Mouse (Mus musculus): ENCODE measurements around the gene Cnnm4. TPM values are rescaled to one million over a fixed set of nuclear protein-coding genes. Genes with fewer than 3 reads are reported as not detected.

The Cnnm4 gene
- polyA plus RNA-seq, 1 experiment from 2014 or later: 16.0 TPM

DNA sequence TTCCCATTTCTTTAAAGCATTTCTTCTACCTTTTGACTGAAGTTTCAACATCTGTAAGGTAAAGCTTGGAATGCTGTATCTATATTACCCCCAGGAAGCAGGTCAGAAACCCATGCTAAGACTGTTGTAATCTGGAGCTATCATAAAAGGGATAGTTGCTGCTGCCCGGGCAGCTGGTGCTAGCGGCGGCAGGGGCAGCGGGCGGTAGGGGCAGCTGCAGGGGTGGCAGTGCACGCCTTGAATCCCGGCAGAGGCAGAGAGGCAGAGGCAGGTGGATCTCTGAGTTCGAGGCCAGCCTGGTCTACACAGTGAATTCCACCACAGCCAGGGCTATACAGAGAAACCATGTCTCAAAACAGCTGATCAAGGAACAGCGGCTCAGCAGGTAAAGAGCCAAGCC is 71.5 kb downstream of the Cnnm4 start:
- DNase-seq (ENCODE audit: low spot score) (no peak), ATAC-seq (ENCODE audit: insufficient number of reproducible peaks, low FRiP score, low TSS enrichment, low read depth) (no peak)
- no peak overlapping the region for H3K4me3 ChIP-seq (ENCODE audit: low read depth, low read length)
- H3K4me2 ChIP-seq (ENCODE audit: low read depth, severe bottlenecking): no peak overlapping the region
- no peaks in the 10 kb centered on the region for H3K9me3 ChIP-seq (ENCODE audit: control insufficient read depth, low read length)
- peaks cover 9% of the 10 kb centered on the region; the same call in 1 of the 2 replicates for H3K4me1 ChIP-seq (ENCODE audit: control insufficient read depth, insufficient read depth, low read length)
- no peak overlapping the region for H3K27ac ChIP-seq (replicated peaks; ENCODE audit: low read depth, low read length)
- H3K27me3 ChIP-seq (ENCODE audit: control insufficient read depth, insufficient read depth, low read length): no peaks in the 10 kb centered on the region
- 90% methylated on average over 9 of the region's 9 CpGs for WGBS
- H3K36me3 ChIP-seq (ENCODE audit: control insufficient read depth, insufficient read depth, low read length): peaks cover 11% of the 10 kb centered on the region; the same call in 1 of the 2 replicates
- H3K9ac ChIP-seq (ENCODE audit: low read length): no peak overlapping the region

DNA sequence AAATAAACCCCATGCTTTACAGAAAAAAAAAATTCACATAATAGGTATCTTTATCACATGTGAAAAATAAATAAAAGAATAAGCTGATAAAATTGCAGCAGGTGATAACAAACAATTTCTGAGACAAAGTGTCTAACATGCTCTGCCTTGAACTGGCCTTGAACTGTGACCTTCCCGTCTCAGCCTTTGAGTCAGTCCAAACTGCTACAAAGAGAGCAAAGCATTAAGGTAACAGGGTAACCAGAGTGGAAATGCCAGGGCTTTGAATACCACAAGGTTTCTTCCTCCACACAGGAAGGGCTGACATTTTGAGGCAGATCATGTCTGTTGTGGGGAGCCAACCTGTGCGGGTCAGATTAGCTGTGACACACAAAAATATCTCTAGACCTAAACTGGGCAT is 74.0 kb downstream of the Cnnm4 start:
- H3K4me1 ChIP-seq (ENCODE audit: control insufficient read depth, insufficient read depth, low read length): peaks cover 28% of the 10 kb centered on the region
- H3K4me2 ChIP-seq (ENCODE audit: low read depth, severe bottlenecking): no peak overlapping the region
- ATAC-seq (ENCODE audit: insufficient number of reproducible peaks, low FRiP score, low TSS enrichment, low read depth): no peak
- no peak overlapping the region for H3K27ac ChIP-seq (replicated peaks; ENCODE audit: low read depth, low read length)
- no peak for DNase-seq (ENCODE audit: low spot score)
- H3K36me3 ChIP-seq (ENCODE audit: control insufficient read depth, insufficient read depth, low read length): peaks cover 17% of the 10 kb centered on the region; the same call in 1 of the 2 replicates
- no peaks in the 10 kb centered on the region for H3K27me3 ChIP-seq (ENCODE audit: control insufficient read depth, insufficient read depth, low read length)
- H3K9me3 ChIP-seq (ENCODE audit: control insufficient read depth, low read length): no peaks in the 10 kb centered on the region
- H3K9ac ChIP-seq (ENCODE audit: low read length): no peak overlapping the region
- 89% methylated on average over 2 of the region's 2 CpGs for WGBS
- no peak overlapping the region for H3K4me3 ChIP-seq (ENCODE audit: low read depth, low read length)

DNA sequence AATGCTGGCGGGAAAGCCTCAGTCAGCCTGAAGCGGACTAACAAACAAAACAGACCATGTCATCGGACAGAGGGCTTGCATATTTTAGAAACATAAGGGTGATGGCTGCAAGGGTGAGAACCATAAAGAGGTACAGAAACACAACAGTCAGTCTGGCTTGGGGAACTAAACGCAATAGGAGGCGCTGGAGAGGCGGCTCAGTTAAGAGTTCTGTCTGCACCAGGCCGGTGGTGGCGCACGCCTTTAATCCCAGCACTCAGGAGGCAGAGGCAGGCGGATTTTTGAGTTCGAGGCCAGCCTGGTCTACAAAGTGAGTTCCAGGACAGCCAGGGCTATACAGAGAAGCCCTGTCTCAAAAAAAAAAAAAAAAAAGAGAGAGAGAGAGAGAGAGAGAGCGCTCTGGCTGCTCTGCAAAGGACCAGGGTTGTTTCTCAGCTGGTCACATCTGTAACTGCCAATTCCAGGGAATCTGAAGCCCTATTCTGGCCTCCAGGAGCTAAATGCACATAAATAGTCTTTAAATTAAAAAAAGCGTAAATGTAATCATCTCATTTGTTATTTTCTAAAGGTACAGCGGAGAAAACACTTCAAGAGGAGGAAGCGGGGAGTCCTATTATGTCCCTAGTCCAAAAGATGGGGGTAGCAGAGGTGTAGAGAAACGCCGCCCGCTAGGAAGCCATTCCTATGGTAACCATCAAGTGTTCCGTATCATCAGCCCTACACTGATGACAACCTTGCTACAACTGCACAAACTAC is 74.6 kb downstream of the Cnnm4 start:
- H3K9me3 ChIP-seq (ENCODE audit: control insufficient read depth, low read length): no peaks in the 10 kb centered on the region
- peaks cover 28% of the 10 kb centered on the region for H3K4me1 ChIP-seq (ENCODE audit: control insufficient read depth, insufficient read depth, low read length)
- DNase-seq (ENCODE audit: low spot score) (no peak), ATAC-seq (ENCODE audit: insufficient number of reproducible peaks, low FRiP score, low TSS enrichment, low read depth) (no peak)
- peak overlapping the region; percentile 69 for H3K4me2 ChIP-seq (ENCODE audit: low read depth, severe bottlenecking)
- H3K9ac ChIP-seq (ENCODE audit: low read length): peak overlapping the region; percentile 78; the same call in 1 of the 2 replicates
- H3K4me3 ChIP-seq (ENCODE audit: low read depth, low read length): peak overlapping the region; percentile 68
- H3K36me3 ChIP-seq (ENCODE audit: control insufficient read depth, insufficient read depth, low read length): peaks cover 20% of the 10 kb centered on the region; the same call in 1 of the 2 replicates
- H3K27ac ChIP-seq (replicated peaks; ENCODE audit: low read depth, low read length): no peak overlapping the region
- H3K27me3 ChIP-seq (ENCODE audit: control insufficient read depth, insufficient read depth, low read length): no peaks in the 10 kb centered on the region
- 77% methylated on average over 19 of the region's 19 CpGs for WGBS

DNA sequence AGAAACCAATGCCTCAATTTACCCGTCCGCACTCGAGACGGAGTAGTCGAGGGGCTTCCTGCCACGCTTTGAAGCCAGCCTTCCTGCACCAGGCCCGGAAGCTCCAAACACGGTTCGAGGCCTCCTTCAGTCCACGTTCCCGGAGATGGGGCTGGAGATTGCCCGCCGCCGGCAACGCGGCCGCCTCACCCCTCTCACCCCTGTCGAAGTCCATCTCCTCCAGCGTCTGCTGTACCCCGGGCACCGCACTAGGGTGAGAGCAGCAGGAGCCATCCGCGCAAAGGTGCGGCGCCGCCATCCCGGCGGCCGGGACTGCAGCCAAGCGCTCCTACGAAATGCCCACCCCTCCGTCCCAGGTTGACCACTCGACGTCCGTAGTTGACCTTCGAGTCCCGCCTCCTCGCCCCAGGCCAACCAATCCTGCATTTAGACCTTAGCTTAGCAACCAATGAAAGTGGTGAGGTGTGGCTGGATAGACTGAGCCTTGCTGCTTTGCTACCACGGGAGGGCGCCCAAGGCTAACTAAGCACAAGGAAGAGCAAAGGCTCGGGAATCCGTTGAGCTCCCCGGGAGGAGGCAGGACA is 75.6 kb downstream of the Cnnm4 start, which contains the start of gene Ankrd39:
Gene Ankrd39, minus strand, starts transcription at position 558 of the 584 bp plus-strand sequence.
- Histone ChIP-seq H3K4me3 (ENCODE audit: low read depth, low read length) (peak within 1 kb of the TSS; percentile 68), H3K4me1 (ENCODE audit: control insufficient read depth, insufficient read depth, low read length) (peaks cover 28% of the 10 kb centered on the region), H3K36me3 (ENCODE audit: control insufficient read depth, insufficient read depth, low read length) (peaks cover 17% of the 10 kb centered on the region; the same call in 1 of the 2 replicates), H3K9me3 (ENCODE audit: control insufficient read depth, low read length) (no peaks in the 10 kb centered on the region), H3K9ac (ENCODE audit: low read length) (peak within 1 kb of the TSS; percentile 78), H3K27me3 (ENCODE audit: control insufficient read depth, insufficient read depth, low read length) (no peaks in the 10 kb centered on the region), H3K27ac (replicated peaks; ENCODE audit: low read depth, low read length) (peak within 1 kb of the TSS; percentile 56), H3K4me2 (ENCODE audit: low read depth, severe bottlenecking) (peak within 1 kb of the TSS; percentile 69)
- DNase-seq (ENCODE audit: low spot score): peak; percentile 97
- peak; percentile 93 for ATAC-seq (ENCODE audit: insufficient number of reproducible peaks, low FRiP score, low TSS enrichment, low read depth)
- WGBS: under 1% methylated on average over 43 of the region's 43 CpGs

DNA sequence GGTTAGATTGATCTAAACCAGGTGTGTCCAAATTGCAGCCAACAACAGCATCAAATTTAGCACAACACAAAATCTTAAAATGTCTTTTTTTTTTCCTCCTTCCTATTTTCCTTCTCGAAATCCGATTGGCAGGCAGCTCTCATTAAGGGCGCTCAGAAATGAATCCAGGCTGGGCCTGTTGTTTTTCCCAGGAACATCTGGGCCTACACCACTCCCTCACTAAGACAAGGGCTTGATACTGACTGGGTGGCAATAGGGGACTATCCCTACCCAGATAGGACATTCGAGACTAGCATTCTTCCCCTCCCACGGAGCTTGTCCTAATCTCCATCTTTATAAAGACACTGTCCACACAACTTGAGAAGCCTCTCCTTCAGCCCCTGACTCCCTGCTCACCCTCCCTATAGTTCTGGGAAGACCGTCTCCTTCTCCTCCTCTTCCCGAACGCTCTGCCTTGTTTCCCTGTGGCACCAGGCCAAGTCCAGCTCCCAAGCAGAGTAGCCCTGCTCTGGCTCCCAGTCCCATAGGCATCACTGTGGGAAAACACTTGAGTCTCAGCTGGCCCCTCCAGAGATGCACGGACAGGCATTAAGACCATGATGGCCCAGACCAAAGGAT is 76.7 kb downstream of the Cnnm4 start:
- Histone ChIP-seq H3K9ac (ENCODE audit: low read length) (no peak overlapping the region), H3K4me2 (ENCODE audit: low read depth, severe bottlenecking) (no peak overlapping the region), H3K4me1 (ENCODE audit: control insufficient read depth, insufficient read depth, low read length) (peaks cover 28% of the 10 kb centered on the region)

DNA sequence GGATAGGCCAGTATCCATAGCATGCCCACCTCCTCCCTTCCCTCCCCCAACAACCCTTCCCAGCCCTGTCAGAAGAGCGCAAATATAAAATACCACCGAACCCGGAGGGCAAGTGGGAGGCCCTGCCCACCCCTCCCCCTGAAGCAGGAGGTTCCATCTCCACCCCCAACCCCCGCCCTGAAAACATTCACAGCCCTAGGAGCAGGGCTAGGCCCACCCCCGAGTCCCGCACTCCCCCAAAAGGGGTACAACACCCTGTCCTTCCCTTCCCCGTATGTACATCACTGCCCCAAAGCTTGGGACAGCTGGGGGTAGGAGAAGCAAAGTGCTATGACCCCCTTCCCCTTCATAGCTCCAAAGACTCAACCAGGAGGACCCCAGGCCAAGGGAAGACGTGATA is 77.4 kb downstream of the Cnnm4 start:
- peaks cover 30% of the 10 kb centered on the region for H3K36me3 ChIP-seq (ENCODE audit: control insufficient read depth, insufficient read depth, low read length)
- H3K4me3 ChIP-seq (ENCODE audit: low read depth, low read length): no peak overlapping the region
- no peaks in the 10 kb centered on the region for H3K9me3 ChIP-seq (ENCODE audit: control insufficient read depth, low read length)
- peaks cover 28% of the 10 kb centered on the region for H3K4me1 ChIP-seq (ENCODE audit: control insufficient read depth, insufficient read depth, low read length)
- DNase-seq (ENCODE audit: low spot score) (no peak), ATAC-seq (ENCODE audit: insufficient number of reproducible peaks, low FRiP score, low TSS enrichment, low read depth) (no peak)
- H3K9ac ChIP-seq (ENCODE audit: low read length): no peak overlapping the region
- 0 out of 2 replicates have a peak overlapping the region, but pooled peaks have one; percentile 7 for H3K4me2 ChIP-seq (ENCODE audit: low read depth, severe bottlenecking)
- no peak overlapping the region; the same call in 1 of the 2 replicates for H3K27ac ChIP-seq (replicated peaks; ENCODE audit: low read depth, low read length)
- WGBS: 50% methylated on average over 8 of the region's 8 CpGs
- no peaks in the 10 kb centered on the region for H3K27me3 ChIP-seq (ENCODE audit: control insufficient read depth, insufficient read depth, low read length)

More for the DNA sequence above, 76.7 kb downstream of the Cnnm4 start:
- Histone ChIP-seq H3K36me3 (ENCODE audit: control insufficient read depth, insufficient read depth, low read length) (peaks cover 25% of the 10 kb centered on the region), H3K27me3 (ENCODE audit: control insufficient read depth, insufficient read depth, low read length) (no peaks in the 10 kb centered on the region), H3K9me3 (ENCODE audit: control insufficient read depth, low read length) (no peaks in the 10 kb centered on the region), H3K4me3 (ENCODE audit: low read depth, low read length) (no peak overlapping the region), H3K27ac (replicated peaks; ENCODE audit: low read depth, low read length) (peak overlapping the region; percentile 53)
- ATAC-seq (ENCODE audit: insufficient number of reproducible peaks, low FRiP score, low TSS enrichment, low read depth) (no peak), DNase-seq (ENCODE audit: low spot score) (no peak)
- 42% methylated on average over 9 of the region's 9 CpGs for WGBS

DNA sequence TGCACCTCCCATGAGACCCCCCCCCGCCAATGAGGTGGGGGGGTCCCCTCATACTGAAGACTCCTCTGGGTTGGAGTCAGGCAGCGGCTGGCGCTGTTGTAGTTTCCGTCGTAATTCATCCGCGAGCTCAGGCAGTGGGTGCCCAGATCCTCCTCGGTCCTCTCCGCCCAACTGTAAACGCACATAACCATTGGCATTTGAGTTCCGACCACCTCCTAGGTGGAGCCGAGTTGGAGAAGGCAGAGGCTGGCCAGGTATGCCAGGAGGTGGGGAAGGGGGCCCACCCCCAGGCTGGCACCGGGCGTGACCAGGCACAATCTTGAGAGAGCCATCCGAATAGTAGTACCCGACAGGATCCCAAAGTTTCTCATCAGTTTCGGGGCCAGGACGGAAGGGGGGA is 78.1 kb downstream of the Cnnm4 start:
- 77% methylated on average over 18 of the region's 18 CpGs for WGBS
- Histone ChIP-seq H3K27me3 (ENCODE audit: control insufficient read depth, insufficient read depth, low read length) (no peaks in the 10 kb centered on the region), H3K9me3 (ENCODE audit: control insufficient read depth, low read length) (no peaks in the 10 kb centered on the region), H3K4me2 (ENCODE audit: low read depth, severe bottlenecking) (0 out of 2 replicates have a peak overlapping the region, but pooled peaks have one; percentile 7), H3K36me3 (ENCODE audit: control insufficient read depth, insufficient read depth, low read length) (peaks cover 33% of the 10 kb centered on the region), H3K27ac (replicated peaks; ENCODE audit: low read depth, low read length) (no peak overlapping the region; the same call in 1 of the 2 replicates), H3K4me1 (ENCODE audit: control insufficient read depth, insufficient read depth, low read length) (peaks cover 34% of the 10 kb centered on the region), H3K4me3 (ENCODE audit: low read depth, low read length) (no peak overlapping the region), H3K9ac (ENCODE audit: low read length) (no peak overlapping the region)
- DNase-seq (ENCODE audit: low spot score): no peak
- ATAC-seq (ENCODE audit: insufficient number of reproducible peaks, low FRiP score, low TSS enrichment, low read depth): no peak

DNA sequence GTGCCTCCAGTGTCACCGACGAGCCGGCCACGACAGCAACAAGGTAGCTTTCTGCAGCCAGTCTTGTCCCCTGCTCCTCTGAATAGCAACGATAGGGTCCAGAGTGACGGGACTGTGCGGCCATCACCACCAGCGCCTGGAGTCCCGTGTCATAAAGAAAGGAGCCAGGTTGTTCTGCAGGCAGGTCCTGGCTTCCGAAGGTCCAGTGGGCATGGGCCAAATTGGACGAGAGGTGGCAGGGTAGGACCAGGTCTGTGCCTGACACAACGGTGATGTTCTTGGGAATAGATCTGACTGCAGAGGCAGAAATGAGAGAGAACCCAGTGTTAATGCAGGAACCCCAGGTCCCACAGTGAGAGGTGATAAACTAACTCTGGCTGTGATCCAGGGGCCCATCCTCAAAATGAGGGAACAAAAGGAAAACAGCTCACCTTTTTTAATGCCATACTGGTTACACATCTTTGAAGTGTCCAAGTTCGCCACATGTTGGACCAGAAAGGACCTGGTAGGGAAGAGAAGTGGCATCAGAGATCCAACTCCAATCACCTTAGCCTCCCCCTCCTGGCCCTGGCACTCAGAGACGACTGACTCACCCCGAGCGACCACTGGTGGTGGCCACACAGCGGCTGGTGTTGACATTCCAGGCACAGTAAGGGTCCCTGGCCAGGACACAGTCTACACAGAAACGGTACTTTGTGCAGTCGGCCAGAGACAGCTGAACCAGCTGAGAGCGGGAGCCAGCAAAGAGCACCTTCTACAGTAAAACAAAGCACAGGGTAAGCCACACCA is 78.8 kb downstream of the Cnnm4 start:
- Histone ChIP-seq H3K4me3 (ENCODE audit: low read depth, low read length) (no peak overlapping the region), H3K36me3 (ENCODE audit: control insufficient read depth, insufficient read depth, low read length) (peaks cover 36% of the 10 kb centered on the region)
- no peak for DNase-seq (ENCODE audit: low spot score)

More for the DNA sequence above, 78.8 kb downstream of the Cnnm4 start:
- Histone ChIP-seq H3K27ac (replicated peaks; ENCODE audit: low read depth, low read length) (no peak overlapping the region), H3K4me1 (ENCODE audit: control insufficient read depth, insufficient read depth, low read length) (peaks cover 41% of the 10 kb centered on the region), H3K9ac (ENCODE audit: low read length) (no peak overlapping the region), H3K27me3 (ENCODE audit: control insufficient read depth, insufficient read depth, low read length) (no peaks in the 10 kb centered on the region), H3K4me2 (ENCODE audit: low read depth, severe bottlenecking) (no peak overlapping the region), H3K9me3 (ENCODE audit: control insufficient read depth, low read length) (no peaks in the 10 kb centered on the region)
- ATAC-seq (ENCODE audit: insufficient number of reproducible peaks, low FRiP score, low TSS enrichment, low read depth): no peak
- WGBS: 81% methylated on average over 20 of the region's 20 CpGs
